Mouse (Mus musculus): ENCODE data around the gene Ppp2r5c. TPM values are rescaled to one million over a fixed set of nuclear protein-coding genes. Genes with fewer than 3 reads are reported as not detected.

The Ppp2r5c gene
- total and polyA plus RNA-seq, 2 experiments from 2014 or later: 178 to 183 TPM

DNA sequence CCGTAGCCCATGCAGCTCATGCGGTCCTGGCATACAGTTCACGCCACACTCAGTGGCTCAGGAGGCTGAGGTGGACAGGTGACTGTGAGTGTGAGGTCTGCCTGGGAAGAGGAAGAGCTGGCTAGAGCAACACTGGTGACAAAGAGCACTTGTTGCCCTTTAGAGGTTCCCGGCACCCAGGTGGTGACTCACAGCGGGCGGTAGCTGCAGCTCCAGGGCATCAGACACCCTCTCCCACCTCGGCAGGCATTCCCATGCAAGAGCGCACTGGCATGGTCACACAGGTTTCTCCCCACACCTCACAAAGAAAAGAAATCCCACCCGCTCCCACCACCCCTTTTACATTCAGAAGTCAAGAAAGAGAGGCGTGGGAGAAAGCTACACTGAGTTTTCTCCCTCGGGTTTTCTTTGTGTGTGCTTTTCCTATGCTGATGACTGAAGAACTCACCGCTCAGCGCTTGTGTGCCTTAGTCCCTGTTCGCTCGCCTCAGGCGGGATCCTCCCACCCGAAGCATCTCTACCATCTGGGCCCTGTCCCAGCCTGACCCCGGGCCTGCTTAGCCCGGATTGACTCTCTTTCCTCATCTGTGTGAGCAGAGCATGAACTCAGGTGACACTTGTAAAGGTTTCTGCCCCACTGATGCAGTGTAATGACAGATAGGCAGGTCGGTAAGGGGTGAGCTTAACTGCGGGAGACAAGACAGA lies 108.8 kb downstream of the Ppp2r5c start:
- no peak for ATAC-seq (ENCODE audit: low FRiP score)

DNA sequence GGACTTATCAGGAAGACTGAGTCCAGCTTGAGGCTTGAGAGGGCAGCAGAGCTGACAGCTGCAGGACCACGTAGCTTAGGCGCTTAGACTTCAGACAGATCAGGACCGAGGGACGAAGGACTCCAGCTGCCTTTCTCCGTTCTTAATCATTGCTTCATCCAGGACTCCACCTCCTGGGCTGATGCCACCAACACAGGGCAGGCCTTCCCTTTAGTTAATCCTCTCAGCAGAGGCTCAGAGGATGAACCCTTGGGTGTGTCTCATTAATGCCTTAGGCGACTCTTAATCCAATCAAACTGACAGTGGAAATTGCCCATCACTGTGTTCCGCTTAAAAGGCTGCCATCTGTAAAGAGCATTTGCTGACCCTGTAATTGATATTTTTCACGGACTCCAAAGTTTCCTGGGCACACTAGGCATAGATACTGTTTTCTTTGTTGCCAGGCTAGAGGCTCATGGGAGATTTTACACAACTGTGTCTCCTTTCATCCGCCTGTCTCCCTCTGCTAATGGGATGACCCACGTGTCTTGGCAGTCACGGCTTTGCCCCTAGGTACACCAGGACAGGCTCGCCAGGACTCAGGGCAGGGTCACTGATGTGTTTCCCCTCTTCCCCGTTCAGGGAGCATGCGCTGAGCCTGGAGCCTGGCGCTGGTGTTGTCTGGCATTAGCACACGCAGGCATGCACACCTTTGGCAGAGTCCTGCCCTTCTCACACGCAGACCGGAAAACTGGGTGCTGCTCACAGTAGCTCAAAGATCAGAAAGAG lies 110.1 kb downstream of the Ppp2r5c start:
- no peak; the same call in 1 of the 2 replicates for ATAC-seq (ENCODE audit: low FRiP score)
- H3K4me3 ChIP-seq (ENCODE audit: low read depth, low read length): no peak overlapping the region
- 50% methylated on average over 18 of the region's 18 CpGs for WGBS
- H3K36me3 ChIP-seq (ENCODE audit: insufficient read depth, low read length): peaks cover 61% of the 10 kb centered on the region
- no peak overlapping the region for H3K9ac ChIP-seq (replicated peaks; ENCODE audit: low read length, poor library complexity, severe bottlenecking)
- H3K4me2 ChIP-seq (ENCODE audit: low read depth, low read length, poor library complexity, severe bottlenecking): no peak overlapping the region
- no peak overlapping the region for H3K27ac ChIP-seq (ENCODE audit: low read depth, low read length)
- H3K27me3 ChIP-seq (ENCODE audit: insufficient read depth, low read length): no peaks in the 10 kb centered on the region
- peak; percentile 66 for DNase-seq (ENCODE audit: low spot score)
- no peak for TF ChIP-seq CTCF (IDR thresholded peaks at IDR 0.05)
- no peaks in the 10 kb centered on the region for H3K4me1 ChIP-seq (ENCODE audit: insufficient read depth, low read length)
- H3K9me3 ChIP-seq (ENCODE audit: low read length): no peaks in the 10 kb centered on the region

More for the DNA sequence above, 108.8 kb downstream of the Ppp2r5c start:
- no peak for TF ChIP-seq CTCF (IDR thresholded peaks at IDR 0.05)
- Histone ChIP-seq H3K4me2 (ENCODE audit: low read depth, low read length, poor library complexity, severe bottlenecking) (no peak overlapping the region), H3K9me3 (ENCODE audit: low read length) (no peaks in the 10 kb centered on the region), H3K27me3 (ENCODE audit: insufficient read depth, low read length) (no peaks in the 10 kb centered on the region), H3K36me3 (ENCODE audit: insufficient read depth, low read length) (peaks cover 68% of the 10 kb centered on the region), H3K4me1 (ENCODE audit: insufficient read depth, low read length) (no peaks in the 10 kb centered on the region), H3K4me3 (ENCODE audit: low read depth, low read length) (no peak overlapping the region), H3K27ac (ENCODE audit: low read depth, low read length) (no peak overlapping the region), H3K9ac (replicated peaks; ENCODE audit: low read length, poor library complexity, severe bottlenecking) (no peak overlapping the region)
- 92% methylated on average over 21 of the region's 21 CpGs for WGBS
- DNase-seq (ENCODE audit: low spot score): no peak

DNA sequence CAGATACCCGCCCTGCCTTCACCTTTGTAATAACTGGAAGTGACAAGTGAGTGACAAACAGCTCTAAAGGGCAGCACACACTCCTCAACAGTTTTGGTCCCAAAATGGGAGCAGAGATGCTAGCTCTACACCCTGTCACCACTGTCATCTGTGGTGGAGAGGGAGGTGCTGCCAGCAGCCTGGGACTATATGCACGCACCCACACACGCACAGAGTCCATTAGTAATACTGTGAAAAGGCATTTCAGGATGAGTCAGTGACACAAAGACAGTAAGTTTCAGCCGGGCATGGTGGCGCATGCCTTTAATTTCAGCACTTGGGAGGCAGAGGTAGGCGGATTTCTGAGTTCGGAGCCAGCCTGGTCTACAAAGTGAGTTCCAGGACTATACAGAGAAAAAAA lies 111.3 kb downstream of the Ppp2r5c start:
- Histone ChIP-seq H3K36me3 (ENCODE audit: insufficient read depth, low read length) (peaks cover 58% of the 10 kb centered on the region), H3K4me2 (ENCODE audit: low read depth, low read length, poor library complexity, severe bottlenecking) (no peak overlapping the region), H3K4me3 (ENCODE audit: low read depth, low read length) (no peak overlapping the region), H3K9ac (replicated peaks; ENCODE audit: low read length, poor library complexity, severe bottlenecking) (no peak overlapping the region), H3K27ac (ENCODE audit: low read depth, low read length) (no peak overlapping the region), H3K27me3 (ENCODE audit: insufficient read depth, low read length) (no peaks in the 10 kb centered on the region), H3K4me1 (ENCODE audit: insufficient read depth, low read length) (no peaks in the 10 kb centered on the region), H3K9me3 (ENCODE audit: low read length) (no peaks in the 10 kb centered on the region)
- TF ChIP-seq CTCF (IDR thresholded peaks at IDR 0.05): no peak
- no peak for ATAC-seq (ENCODE audit: low FRiP score)
- no peak for DNase-seq (ENCODE audit: low spot score)
- WGBS: 95% methylated on average over 7 of the region's 7 CpGs

DNA sequence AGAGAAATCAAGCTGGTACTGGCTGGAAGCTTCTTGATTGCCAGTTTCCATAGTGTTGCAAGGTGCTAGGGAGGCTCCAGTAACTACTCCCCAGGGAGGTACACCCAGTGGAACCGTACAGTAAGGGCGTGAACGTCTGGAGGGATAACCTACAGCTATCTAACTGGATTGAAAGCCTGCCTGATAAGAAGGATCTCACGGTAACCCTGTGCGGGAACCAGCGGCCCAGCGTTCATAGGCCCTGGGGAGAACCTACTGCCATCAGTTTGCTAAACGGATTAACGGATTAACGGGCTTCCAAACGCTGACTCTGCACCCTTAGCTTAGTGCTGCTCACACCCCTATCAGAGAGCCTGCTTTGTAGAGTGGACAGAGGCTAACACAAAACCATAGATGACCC lies 116.5 kb downstream of the Ppp2r5c start:
- Histone ChIP-seq H3K9ac (replicated peaks; ENCODE audit: low read length, poor library complexity, severe bottlenecking) (no peak overlapping the region), H3K27me3 (ENCODE audit: insufficient read depth, low read length) (no peaks in the 10 kb centered on the region), H3K9me3 (ENCODE audit: low read length) (no peaks in the 10 kb centered on the region), H3K36me3 (ENCODE audit: insufficient read depth, low read length) (peaks cover 53% of the 10 kb centered on the region), H3K4me3 (ENCODE audit: low read depth, low read length) (no peak overlapping the region), H3K4me2 (ENCODE audit: low read depth, low read length, poor library complexity, severe bottlenecking) (no peak overlapping the region), H3K4me1 (ENCODE audit: insufficient read depth, low read length) (no peaks in the 10 kb centered on the region), H3K27ac (ENCODE audit: low read depth, low read length) (no peak overlapping the region)
- DNase-seq (ENCODE audit: low spot score): no peak
- TF ChIP-seq CTCF (IDR thresholded peaks at IDR 0.05): no peak
- WGBS: 62% methylated on average over 11 of the region's 11 CpGs
- no peak for ATAC-seq (ENCODE audit: low FRiP score)

DNA sequence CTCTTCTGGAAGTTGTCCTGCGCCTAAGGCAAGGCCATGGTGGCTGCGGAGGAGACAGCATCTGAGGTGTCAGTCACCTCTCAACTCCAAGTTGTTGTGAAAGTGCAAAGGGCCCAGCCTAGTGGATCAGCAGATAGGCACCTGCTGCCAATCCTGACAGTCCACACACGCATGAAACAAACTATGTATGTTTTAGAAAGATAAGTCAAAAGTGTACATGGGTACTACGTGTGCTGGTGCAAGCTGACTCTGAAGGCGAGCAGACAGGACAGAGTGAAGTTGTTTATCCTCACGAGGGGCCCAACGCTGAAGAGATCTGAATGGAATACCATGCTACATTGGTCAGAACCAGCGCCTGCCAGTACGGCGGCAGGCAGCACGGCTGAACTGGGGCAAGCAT lies 117.9 kb downstream of the Ppp2r5c start:
- H3K27me3 ChIP-seq (ENCODE audit: insufficient read depth, low read length): no peaks in the 10 kb centered on the region
- H3K9ac ChIP-seq (replicated peaks; ENCODE audit: low read length, poor library complexity, severe bottlenecking): no peak overlapping the region
- ATAC-seq (ENCODE audit: low FRiP score) (no peak), DNase-seq (ENCODE audit: low spot score) (no peak)
- TF ChIP-seq CTCF (IDR thresholded peaks at IDR 0.05): no peak
- no peak overlapping the region for H3K4me3 ChIP-seq (ENCODE audit: low read depth, low read length)
- no peak overlapping the region for H3K4me2 ChIP-seq (ENCODE audit: low read depth, low read length, poor library complexity, severe bottlenecking)
- no peak overlapping the region for H3K27ac ChIP-seq (ENCODE audit: low read depth, low read length)
- no peaks in the 10 kb centered on the region for H3K4me1 ChIP-seq (ENCODE audit: insufficient read depth, low read length)
- 96% methylated on average over 11 of the region's 11 CpGs for WGBS
- no peaks in the 10 kb centered on the region for H3K9me3 ChIP-seq (ENCODE audit: low read length)
- peaks cover 52% of the 10 kb centered on the region for H3K36me3 ChIP-seq (ENCODE audit: insufficient read depth, low read length)

DNA sequence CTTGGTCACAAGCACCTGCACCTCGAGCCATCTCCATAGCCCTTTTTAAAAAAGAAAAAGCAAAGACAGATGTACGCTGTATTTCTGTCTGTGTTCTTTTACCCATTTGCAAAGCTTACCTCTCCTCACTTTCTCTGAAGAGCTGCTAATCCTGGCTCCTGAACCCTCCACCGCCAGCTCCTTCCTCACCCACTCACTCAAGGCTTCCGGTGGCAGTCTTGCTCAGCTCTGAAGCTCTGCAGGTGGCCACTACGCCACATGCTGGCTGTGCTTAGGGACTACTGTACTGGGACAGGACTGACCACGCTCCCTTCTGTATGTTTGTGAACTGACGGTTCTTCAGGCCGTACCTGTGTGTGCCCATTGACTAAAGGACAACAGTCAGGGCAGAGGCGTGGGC lies 119.4 kb downstream of the Ppp2r5c start:
- ATAC-seq (ENCODE audit: low FRiP score): no peak
- TF ChIP-seq CTCF (IDR thresholded peaks at IDR 0.05): no peak
- peaks cover 56% of the 10 kb centered on the region for H3K36me3 ChIP-seq (ENCODE audit: insufficient read depth, low read length)

More for the DNA sequence above, 119.4 kb downstream of the Ppp2r5c start:
- H3K4me2 ChIP-seq (ENCODE audit: low read depth, low read length, poor library complexity, severe bottlenecking): no peak overlapping the region
- H3K27ac ChIP-seq (ENCODE audit: low read depth, low read length): no peak overlapping the region
- no peak overlapping the region for H3K4me3 ChIP-seq (ENCODE audit: low read depth, low read length)
- WGBS: 88% methylated on average over 9 of the region's 9 CpGs
- no peaks in the 10 kb centered on the region for H3K27me3 ChIP-seq (ENCODE audit: insufficient read depth, low read length)
- no peaks in the 10 kb centered on the region for H3K9me3 ChIP-seq (ENCODE audit: low read length)
- DNase-seq (ENCODE audit: low spot score): no peak
- H3K4me1 ChIP-seq (ENCODE audit: insufficient read depth, low read length): no peaks in the 10 kb centered on the region
- no peak overlapping the region for H3K9ac ChIP-seq (replicated peaks; ENCODE audit: low read length, poor library complexity, severe bottlenecking)

All from midbrain, postnatal 0 days (tissue).